Mouse (Mus musculus) heart, embryonic 10.5 days (tissue): ENCODE data around the gene Zbtb45. TPM values are rescaled to one million over a fixed set of nuclear protein-coding genes. Genes with fewer than 3 reads are reported as not detected.

Experiments used
- polyA plus RNA-seq: library from polyadenylated mRNA; unstranded; fragments of >200 nt; fragmentation: Nextera tagmentation; extraction: Ambion mirVana; gene quantifications from 2 replicates; pipeline ENCODE4 v1.2.1, GENCODE M21; 2016

Zbtb45 gene
- polyA plus RNA-seq, 1 experiment from 2014 or later = 20.8 TPM

Other genes with a start within 250 kb of the Zbtb45 start
- 10.7 and 10.8 TPM in 2 replicates for gene Zscan18, start 206.4 kb downstream of the Zbtb45 start, polyA plus RNA-seq
- 11.7 and 13.6 TPM in 2 replicates for gene Zfp329, start 191.2 kb downstream of the Zbtb45 start, polyA plus RNA-seq
- gene Zfp110, start 175.3 kb downstream of the Zbtb45 start, polyA plus RNA-seq = 24.1 and 25.4 TPM in 2 replicates
- 3.1 TPM in 2 replicates for gene Zfp128, start 128.9 kb downstream of the Zbtb45 start, polyA plus RNA-seq
- 12.9 and 14.8 TPM in 2 replicates for gene Zscan22, start 112.2 kb downstream of the Zbtb45 start, polyA plus RNA-seq
- gene Rps5, start 87.7 kb downstream of the Zbtb45 start, polyA plus RNA-seq = 662 and 793 TPM in 2 replicates
- gene Rnf225, start 82.6 kb downstream of the Zbtb45 start, polyA plus RNA-seq = 1.1 TPM in 2 replicates
- gene Zfp324, start 44.2 kb downstream of the Zbtb45 start, polyA plus RNA-seq = 7.8 and 8.4 TPM in 2 replicates
- 8.2 and 8.4 TPM in 2 replicates for gene Zfp446, start 32.2 kb downstream of the Zbtb45 start, polyA plus RNA-seq
- not detected in 2 replicates for gene Slc27a5, start 11.8 kb downstream of the Zbtb45 start, polyA plus RNA-seq
- gene Trim28, start 10.9 kb downstream of the Zbtb45 start, polyA plus RNA-seq = 219 and 367 TPM in 2 replicates
- 129 and 142 TPM in 2 replicates for gene Chmp2a, start 24.8 kb upstream of the Zbtb45 start, polyA plus RNA-seq
- gene Ube2m, start 28.2 kb upstream of the Zbtb45 start, polyA plus RNA-seq = 159 and 189 TPM in 2 replicates
- 2.2 and 3.1 TPM in 2 replicates for gene Mzf1, start 44.7 kb upstream of the Zbtb45 start, polyA plus RNA-seq
- gene Vmn1r85, start 85.1 kb upstream of the Zbtb45 start, polyA plus RNA-seq = not detected in 2 replicates
- gene Vmn1r86, start 109.9 kb upstream of the Zbtb45 start, polyA plus RNA-seq = not detected in 2 replicates
- gene Vmn1r87, start 130.1 kb upstream of the Zbtb45 start, polyA plus RNA-seq = not detected in 2 replicates
- gene Vmn1r88, start 149.5 kb upstream of the Zbtb45 start, polyA plus RNA-seq = not detected in 2 replicates
- gene Vmn1r89, start 203.0 kb upstream of the Zbtb45 start, polyA plus RNA-seq = not detected in 2 replicates